Mouse (Mus musculus) hindbrain, embryonic 14.5 days (tissue): ENCODE data around the gene Erich2. TPM values are rescaled to one million over a fixed set of nuclear protein-coding genes. Genes with fewer than 3 reads are reported as not detected.

ENCODE experiments used
- ATAC-seq: fragments of 200-750 bp; cut with Nextera tagmentation; 2 replicates; pipeline ENCODE4 v1.8.0; 2017; ENCODE audit warnings: moderate number of reproducible peaks, mild to moderate bottlenecking, moderate TSS enrichment, moderate library complexity; ENCODE audit not compliant: low FRiP score
- DNase-seq: peaks from one replicate; pipeline ENCODE4 v3.0.0-alpha.2; 2015; ENCODE audit warnings: low spot score
- H3K27ac ChIP-seq: fragments of 300-500 bp; sonication (generic); 2 replicates; pipeline ENCODE4 v1.5.1; 2014; ENCODE audit warnings: mild to moderate bottlenecking, moderate library complexity
- H3K27me3 ChIP-seq: fragments of 300-500 bp; sonication (generic); 2 replicates; pipeline ENCODE4 v1.6.1; 2014; ENCODE audit warnings: mild to moderate bottlenecking, low read length, mixed read lengths; ENCODE audit not compliant: control insufficient read depth, insufficient read depth
- H3K36me3 ChIP-seq: fragments of 300-500 bp; sonication (generic); replicated peaks from 2 replicates; pipeline ENCODE4 v1.6.1; 2014; ENCODE audit not compliant: control insufficient read depth, insufficient read depth
- H3K4me1 ChIP-seq: fragments of 300-500 bp; sonication (generic); replicated peaks from 2 replicates; pipeline ENCODE4 v1.6.1; 2014; ENCODE audit warnings: antibody characterized with exemption, low read length, mixed read lengths; ENCODE audit not compliant: control insufficient read depth, insufficient read depth
- H3K4me2 ChIP-seq: fragments of 300-500 bp; sonication (generic); replicated peaks from 2 replicates; pipeline ENCODE4 v1.6.1; 2014; ENCODE audit warnings: mild to moderate bottlenecking, moderate library complexity
- H3K4me3 ChIP-seq: fragments of 300-500 bp; sonication (generic); replicated peaks from 2 replicates; pipeline ENCODE4 v1.5.1; 2014; ENCODE audit warnings: mild to moderate bottlenecking, low read length
- H3K9ac ChIP-seq: fragments of 300-500 bp; sonication (generic); 2 replicates; pipeline ENCODE4 v1.6.1; 2014
- H3K9me3 ChIP-seq: fragments of 300-500 bp; sonication (generic); 2 replicates; pipeline ENCODE4 v1.6.1; 2016; ENCODE audit warnings: low read length; ENCODE audit not compliant: control insufficient read depth
- WGBS: fragments of 180-500 bp; shearing (Covaris S2); extraction: QIAGEN DNeasy Blood & Tissue Kit; methylation state at CpG from one replicate; pipeline ENCODE4 v1.1.7; 2014; 5-methylcytosine and 5-hydroxymethylcytosine counted together
- polyA plus RNA-seq: library from polyadenylated mRNA; unstranded; fragments of >200 nt; fragmentation: Nextera tagmentation; extraction: Ambion mirVana; gene quantifications from 2 replicates; pipeline ENCODE4 v1.2.1, GENCODE M21; 2014

Gene Erich2
- polyA plus RNA-seq, 1 experiment from 2014 or later: 3.8 TPM

- H3K9me3 ChIP-seq: no peaks in the 10 kb centered on the region
- peak overlapping the region; percentile 65 for H3K4me2 ChIP-seq
- no peaks in the 10 kb centered on the region for H3K36me3 ChIP-seq
- DNase-seq (peak; percentile 71), ATAC-seq (no peak)
- H3K27me3 ChIP-seq: peaks cover 55% of the 10 kb centered on the region
- peak overlapping the region; percentile 41 for H3K9ac ChIP-seq
- H3K27ac ChIP-seq: peak overlapping the region; percentile 95
- no peaks in the 10 kb centered on the region for H3K4me1 ChIP-seq
- WGBS: under 1% methylated on average over 13 of the region's 13 CpGs
- H3K4me3 ChIP-seq: peak overlapping the region; percentile 55
These were observed 50.9 kb downstream of the Erich2 start for GRCm38 (mm10) chr2:70559520-70559919.

- Histone ChIP-seq H3K9me3 (no peaks in the 10 kb centered on the region), H3K36me3 (no peaks in the 10 kb centered on the region), H3K9ac (peak overlapping the region; percentile 80), H3K27me3 (peaks cover 69% of the 10 kb centered on the region), H3K4me2 (peak overlapping the region; percentile 65), H3K27ac (peak overlapping the region; percentile 95), H3K4me3 (peak overlapping the region; percentile 55), H3K4me1 (peaks cover under 1% of the 10 kb centered on the region; the same call in 1 of the 2 replicates)
- ATAC-seq: peak; percentile 69
- under 1% methylated on average over 29 of the region's 29 CpGs for WGBS
- DNase-seq: peak; percentile 88
These were observed 52.6 kb downstream of the Erich2 start for GRCm38 (mm10) chr2:70561077-70561795.

- H3K27me3 ChIP-seq: peaks cover 77% of the 10 kb centered on the region
- WGBS: under 1% methylated on average over 42 of the region's 42 CpGs
These were observed 53.4 kb downstream of the Erich2 start for GRCm38 (mm10) chr2:70562011-70562491.

GRCm38 (mm10) chr2:70562611-70562980 lies 54.0 kb downstream of the Erich2 start:
- peaks cover 82% of the 10 kb centered on the region for H3K27me3 ChIP-seq

More at GRCm38 (mm10) chr2:70562011-70562491, 53.4 kb downstream of the Erich2 start:
- Histone ChIP-seq H3K27ac (peak overlapping the region; percentile 95), H3K4me3 (peak overlapping the region; percentile 55), H3K36me3 (no peaks in the 10 kb centered on the region), H3K4me2 (peak overlapping the region; percentile 65), H3K9me3 (no peaks in the 10 kb centered on the region), H3K4me1 (peaks cover 9% of the 10 kb centered on the region; the same call in 1 of the 2 replicates), H3K9ac (peak overlapping the region; percentile 80)
- ATAC-seq (0 out of 2 replicates have a peak, but pooled peaks have one; percentile 18), DNase-seq (no peak)

GRCm38 (mm10) chr2:70562981-70563671 lies 54.5 kb downstream of the Erich2 start:
- Histone ChIP-seq H3K9me3 (no peaks in the 10 kb centered on the region), H3K27me3 (peaks cover 86% of the 10 kb centered on the region), H3K36me3 (no peaks in the 10 kb centered on the region), H3K27ac (peak overlapping the region; percentile 95), H3K4me1 (peaks cover 10% of the 10 kb centered on the region; the same call in 1 of the 2 replicates), H3K4me2 (peak overlapping the region; percentile 65), H3K4me3 (peak overlapping the region; percentile 55), H3K9ac (peak overlapping the region; percentile 80)
- ATAC-seq (no peak), DNase-seq (no peak)
- WGBS: under 1% methylated on average over 40 of the region's 40 CpGs

More at GRCm38 (mm10) chr2:70562611-70562980, 54.0 kb downstream of the Erich2 start:
- Histone ChIP-seq H3K9ac (peak overlapping the region; percentile 80), H3K9me3 (no peaks in the 10 kb centered on the region), H3K4me1 (peaks cover 10% of the 10 kb centered on the region; the same call in 1 of the 2 replicates), H3K4me2 (peak overlapping the region; percentile 65), H3K4me3 (peak overlapping the region; percentile 55), H3K36me3 (no peaks in the 10 kb centered on the region), H3K27ac (peak overlapping the region; percentile 95)
- under 1% methylated on average over 32 of the region's 34 CpGs for WGBS
- DNase-seq (no peak), ATAC-seq (no peak)

GRCm38 (mm10) chr2:70563721-70564645 lies 55.4 kb downstream of the Erich2 start:
- H3K9ac ChIP-seq: peak overlapping the region; percentile 80
- DNase-seq: no peak
- no peaks in the 10 kb centered on the region for H3K9me3 ChIP-seq
- H3K36me3 ChIP-seq: no peaks in the 10 kb centered on the region
- H3K4me1 ChIP-seq: peaks cover 10% of the 10 kb centered on the region; the same call in 1 of the 2 replicates
- H3K27ac ChIP-seq: peak overlapping the region; percentile 95
- peak overlapping the region; percentile 65 for H3K4me2 ChIP-seq
- WGBS: under 1% methylated on average over 38 of the region's 38 CpGs
- H3K27me3 ChIP-seq: peaks cover 83% of the 10 kb centered on the region
- ATAC-seq: no peak
- peak overlapping the region; percentile 55 for H3K4me3 ChIP-seq

GRCm38 (mm10) chr2:70564646-70565315 lies 56.2 kb downstream of the Erich2 start:
- peak overlapping the region; percentile 95 for H3K27ac ChIP-seq
- no peaks in the 10 kb centered on the region for H3K9me3 ChIP-seq
- H3K4me1 ChIP-seq: peaks cover 10% of the 10 kb centered on the region; the same call in 1 of the 2 replicates
- no peaks in the 10 kb centered on the region for H3K36me3 ChIP-seq
- peak overlapping the region; percentile 55 for H3K4me3 ChIP-seq
- 2% methylated on average over 15 of the region's 15 CpGs for WGBS
- ATAC-seq (no peak), DNase-seq (no peak)
- H3K9ac ChIP-seq: peak overlapping the region; percentile 80
- peaks cover 84% of the 10 kb centered on the region for H3K27me3 ChIP-seq
- H3K4me2 ChIP-seq: peak overlapping the region; percentile 65
